ENCODE assay signal across 9 mouse cellular contexts in the genomic region with DNA sequence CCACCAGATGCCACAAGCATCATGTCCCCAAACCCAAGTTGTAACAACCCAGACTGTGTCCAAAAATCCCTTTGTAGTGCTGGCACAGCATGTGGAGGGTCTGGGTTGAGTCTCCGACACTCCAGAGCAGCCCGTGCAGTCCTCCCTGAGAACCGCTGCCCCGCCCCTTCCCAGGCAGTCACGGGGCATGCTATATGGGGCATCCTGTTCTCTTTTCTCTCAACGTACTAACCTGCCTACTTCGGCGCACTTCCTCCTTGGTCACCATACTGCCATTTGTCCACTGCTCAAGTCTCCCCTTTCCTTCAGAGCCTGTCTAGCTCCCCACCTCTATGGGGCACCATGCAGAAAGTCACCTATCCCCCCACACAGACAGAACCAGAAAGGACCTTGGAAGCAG. TPM values are rescaled to one million over a fixed set of nuclear protein-coding genes. Genes with fewer than 3 reads are reported as not detected.
DNase-seq lines count a peak whose midpoint lies in the region; ATAC-seq and TF ChIP-seq lines count a peak whose summit lies in the region.
"Had no signal": no experiment of that assay in that cellular context is flagged by ENCODE, and none has a peak within 500 bp of the region (broad histone marks: within the 10 kb centered on the region; RNA-seq: fewer than 3 reads in every experiment).

No protein-coding gene starts in this region.

- H3K36me3 ChIP-seq in liver, embryonic 16.5 days (ENCODE audit: control insufficient read depth, insufficient read depth): peaks cover 5% of the 10 kb centered on the region; the same call in 1 of the 2 replicates
- peaks cover 25% of the 10 kb centered on the region for H3K36me3 ChIP-seq in spleen, adult 2 months (ENCODE audit: control insufficient read depth, insufficient read depth, low read length)

- no peak for ATAC-seq in liver, embryonic 16.5 days (ENCODE audit: low read depth)

- WGBS in liver, embryonic 16.5 days (ENCODE audit: insufficient replicate concordance): 43% methylated on average over 8 of the region's 8 CpGs
- WGBS in spleen, adult 2 months: 12% methylated on average over 8 of the region's 8 CpGs

- H3K9ac ChIP-seq in liver, embryonic 16.5 days (ENCODE audit: low read depth, low read length): no peak overlapping the region; the same call in 1 of the 2 replicates

- H3K4me2 ChIP-seq in liver, embryonic 16.5 days (ENCODE audit: low read depth, low read length): peak overlapping the region; percentile 93

- no peaks in the 10 kb centered on the region for H3K9me3 ChIP-seq in liver, embryonic 16.5 days (replicated peaks; ENCODE audit: control insufficient read depth, low read length)

- TF ChIP-seq POLR2A in bone marrow macrophage, adult 2 months (IDR thresholded peaks at IDR 0.05; ENCODE audit: borderline replicate concordance, low read depth, low read length): no peak
- no peak; the same call in 1 of the 2 replicates for TF ChIP-seq POLR2A in spleen, adult 2 months (IDR thresholded peaks at IDR 0.05; ENCODE audit: low read depth, low read length)

- DNase-seq in CD4-positive helper T cell, adult 2 months (ENCODE audit: low read depth, low spot score): peak; percentile 65
- DNase-seq in spleen, adult 2 months (ENCODE audit: low read depth in 1 of 2, low spot score in 2 of 2): peak; percentile 53 to 73
- no peak for DNase-seq in gastrocnemius, postnatal 4 days (ENCODE audit: low spot score in 2 of 2)
- no peak for DNase-seq in urinary bladder, adult 18-20 months (ENCODE audit: low spot score in 2 of 2)
- DNase-seq in kidney, adult 9 months: no peak
- DNase-seq: heart, adult 11 months; kidney, adult 11 months had no signal

- peak overlapping the region; percentile 46 for H3K4me3 ChIP-seq in bone marrow macrophage, adult 2 months (ENCODE audit: insufficient read depth, low read length)
- peak overlapping the region; percentile 82 for H3K4me3 ChIP-seq in liver, embryonic 16.5 days (ENCODE audit: low read depth, low read length)
- peak overlapping the region; percentile 81 for H3K4me3 ChIP-seq in spleen, adult 2 months (ENCODE audit: extremely low read depth, insufficient read depth, insufficient read length)

- no peak for TF ChIP-seq CTCF in bone marrow macrophage, adult 2 months (IDR thresholded peaks at IDR 0.05; ENCODE audit: low read depth, low read length)
- TF ChIP-seq CTCF in spleen, adult 2 months (IDR thresholded peaks at IDR 0.05; ENCODE audit: extremely low read depth, insufficient read depth, insufficient read length, insufficient replicate concordance): no peak

- H3K27me3 ChIP-seq in liver, embryonic 16.5 days (ENCODE audit: control insufficient read depth, insufficient read depth, low read depth, low read length): no peaks in the 10 kb centered on the region
- no peaks in the 10 kb centered on the region for H3K27me3 ChIP-seq in spleen, adult 2 months (ENCODE audit: control insufficient read depth, insufficient read depth, low read length)

- peaks cover 27% of the 10 kb centered on the region for H3K4me1 ChIP-seq in bone marrow macrophage, adult 2 months (ENCODE audit: control insufficient read depth, insufficient read depth, low read length)
- peaks cover 36% of the 10 kb centered on the region for H3K4me1 ChIP-seq in liver, embryonic 16.5 days (ENCODE audit: control insufficient read depth, low read depth, low read length)
- H3K4me1 ChIP-seq in spleen, adult 2 months (ENCODE audit: control insufficient read depth, insufficient read depth, insufficient read length): peaks cover 3% of the 10 kb centered on the region; the same call in 1 of the 2 replicates

- H3K27ac ChIP-seq in bone marrow macrophage, adult 2 months (ENCODE audit: insufficient read depth, low read depth, low read length): peak overlapping the region; percentile 48
- peak overlapping the region; percentile 55 for H3K27ac ChIP-seq in liver, embryonic 16.5 days (ENCODE audit: low read length)
- H3K27ac ChIP-seq in spleen, adult 2 months (ENCODE audit: insufficient read depth, low read length): peak overlapping the region; percentile 82

RNA-seq across cellular contexts. Expression of gene Slc35c2, which starts 2.0 kb away (rescaled TPM):
- polyA plus RNA-seq in bone marrow macrophage, adult 2 months (2012; ENCODE audit: insufficient read depth, insufficient read length, missing spikeins): 44.6 and 49.8 TPM in 2 replicates
- 37.9 and 47.2 TPM in 2 replicates for polyA plus RNA-seq in liver, embryonic 16.5 days (2015; fragmentation: Nextera tagmentation; extraction: Ambion mirVana)
- polyA plus RNA-seq in spleen, adult 2 months (2012; rRNA removed): 77.7 and 99.2 TPM in 2 replicates
- 10 to 100 TPM; 20.8 to 23.4 TPM for total RNA-seq in gastrocnemius, postnatal 4 days (2021)

RNA-seq across cellular contexts. Expression of gene Elmo2, which starts 40.7 kb away (rescaled TPM):
- 54.6 and 61.0 TPM in 2 replicates for polyA plus RNA-seq in bone marrow macrophage, adult 2 months (2012; ENCODE audit: insufficient read depth, insufficient read length, missing spikeins)
- polyA plus RNA-seq in liver, embryonic 16.5 days (2015; fragmentation: Nextera tagmentation; extraction: Ambion mirVana): 15.9 and 16.3 TPM in 2 replicates
- 62.3 and 91.0 TPM in 2 replicates for polyA plus RNA-seq in spleen, adult 2 months (2012; rRNA removed)
- 10 to 100 TPM; 27.1 to 36.9 TPM for total RNA-seq in gastrocnemius, postnatal 4 days (2021)

RNA-seq across cellular contexts. Expression of gene Cdh22, which starts 51.0 kb away (rescaled TPM):
- polyA plus RNA-seq in bone marrow macrophage, adult 2 months (2012; ENCODE audit: insufficient read depth, insufficient read length, missing spikeins): not detected in 2 replicates
- polyA plus RNA-seq in liver, embryonic 16.5 days (2015; fragmentation: Nextera tagmentation; extraction: Ambion mirVana): not detected in 2 replicates
- 1.3 and 1.6 TPM in 2 replicates for polyA plus RNA-seq in spleen, adult 2 months (2012; rRNA removed)
- under 1 TPM; 0.26 to 0.42 TPM for total RNA-seq in gastrocnemius, postnatal 4 days (2021)

Comparison
In these comparisons a context has a peak if more than half of its experiments do, and no peak if none do; other contexts are left out.
1. DNase-seq: peak in CD4-positive helper T cell, adult 2 months (single experiment) and spleen, adult 2 months (2 of 2); none in gastrocnemius, postnatal 4 days (0 of 2), urinary bladder, adult 18-20 months (0 of 2) and kidney, adult 9 months (single experiment).
2. Peak in every context shown above with its lines, with median percentiles within 50 percentile points of each other: H3K27ac ChIP-seq and H3K4me3 ChIP-seq.